Mouse (Mus musculus) left cerebral cortex, adult 11 months (tissue): ENCODE measurements around the gene Hist1h2ag.
A peak's percentile ranks its signal among the peaks of the same experiment; 100 is the strongest.

ENCODE experiments used
- DNase-seq: peaks from one replicate; pipeline ENCODE4 v3.0.0; 2022; ENCODE audit warnings: low spot score

The Hist1h2ag gene

GRCm38 (mm10) chr13:22036986-22037385, 5.8 kb downstream of the Hist1h2ag start:
- DNase-seq: no peak

- no peak for DNase-seq
These were observed 6.4 kb downstream of the Hist1h2ag start for GRCm38 (mm10) chr13:22036149-22036956.

- DNase-seq: peak; percentile 91
These were observed 7.2 kb downstream of the Hist1h2ag start, which contains the start of the genes Hist1h2ah and Hist1h2bk for GRCm38 (mm10) chr13:22035267-22036148. Gene Hist1h2ah (minus strand): TSS chr13:22035568. Gene Hist1h2bk (plus strand): TSS chr13:22035870.

- DNase-seq: no peak
These were observed 8.1 kb downstream of the Hist1h2ag start for GRCm38 (mm10) chr13:22034443-22035266.

- no peak for DNase-seq
These were observed 8.9 kb downstream of the Hist1h2ag start for GRCm38 (mm10) chr13:22033741-22034442.

GRCm38 (mm10) chr13:22030493-22030892, 12.3 kb downstream of the Hist1h2ag start:
- no peak for DNase-seq

- DNase-seq: no peak
These were observed 12.8 kb downstream of the Hist1h2ag start for GRCm38 (mm10) chr13:22029928-22030327.

GRCm38 (mm10) chr13:22028673-22029460, 13.9 kb downstream of the Hist1h2ag start:
- DNase-seq: peak; percentile 84

- peak; percentile 54 for DNase-seq
These were observed 16.4 kb downstream of the Hist1h2ag start for GRCm38 (mm10) chr13:22026058-22027031.

- no peak for DNase-seq
These were observed 20.5 kb downstream of the Hist1h2ag start for GRCm38 (mm10) chr13:22022241-22022640.

GRCm38 (mm10) chr13:22021581-22021980, 21.2 kb downstream of the Hist1h2ag start:
- no peak for DNase-seq

GRCm38 (mm10) chr13:22020901-22021339, 21.8 kb downstream of the Hist1h2ag start:
- no peak for DNase-seq

- no peak for DNase-seq
These were observed 22.6 kb downstream of the Hist1h2ag start for GRCm38 (mm10) chr13:22019934-22020835.

- DNase-seq: peak; percentile 52
These were observed 27.0 kb downstream of the Hist1h2ag start for GRCm38 (mm10) chr13:22015479-22016450.

- DNase-seq: no peak
These were observed 28.3 kb downstream of the Hist1h2ag start for GRCm38 (mm10) chr13:22014411-22014845.

GRCm38 (mm10) chr13:22013716-22014115, 29.0 kb downstream of the Hist1h2ag start:
- no peak for DNase-seq

GRCm38 (mm10) chr13:22009642-22010041, 33.1 kb downstream of the Hist1h2ag start, which contains the start of gene Prss16:
Gene Prss16 (minus strand): TSS chr13:22009742.
- no peak for DNase-seq
